Mouse (Mus musculus): Measurements from ENCODE around the gene Ccdc106. TPM values are rescaled to one million over a fixed set of nuclear protein-coding genes. Genes with fewer than 3 reads are reported as not detected.
"Not testable (repeated sequence)": the region's sequence is repeated elsewhere in the genome, so short reads cannot be mapped to it uniquely, and the experiment has no call there.

The Ccdc106 gene
- total RNA-seq (2021), result 10 to 100 TPM; 65.7 to 68.5 TPM
- long read RNA-seq, experiment 1, transcript Ccdc106-201 (5 exons, 1,534 nt), result major isoform, 21 of 66 reads
- long read RNA-seq, experiment 1, partial matches to known transcripts, result 3 of 66 reads
- long read RNA-seq, experiment 1, other reads (novel, unspliced or antisense), result 42 of 66 reads
- long read RNA-seq, experiment 2, transcript Ccdc106-201 (5 exons, 1,534 nt), result major isoform, 14 of 69 reads
- long read RNA-seq, experiment 2, partial matches to known transcripts, result 6 of 69 reads
- long read RNA-seq, experiment 2, other reads (novel, unspliced or antisense), result 48 of 69 reads

GRCm38 (mm10) chr7:5020000-5020681, at the start of gene Ccdc106, which contains the start of gene Zfp865:
TSS of gene Ccdc106 (plus strand) at chr7:5020553.
TSS of gene Zfp865 (plus strand) at chr7:5020376.
- peak; percentile 99 to 100 for DNase-seq (ENCODE audit: low spot score in 2 of 2)
- intact Hi-C loops (cut with DNase I), result loop anchor here (5.0 kb wide), 1 partner anchor 37 kb away; no protein-coding TSS in a partner anchor

- intact Hi-C loops (cut with DNase I), result no loop called here
Measured at GRCm38 (mm10) chr7:4971068-4971467, 49.3 kb upstream of the Ccdc106 start, which contains the start of gene Sbk3. TSS of gene Sbk3 (minus strand) at chr7:4971168.

GRCm38 (mm10) chr7:4971710-4972109, 48.6 kb upstream of the Ccdc106 start:
- DNase-seq (ENCODE audit: low spot score in 2 of 2), result no peak
- intact Hi-C loops (cut with DNase I), result no loop called here

More at GRCm38 (mm10) chr7:4971068-4971467, 49.3 kb upstream of the Ccdc106 start, which contains the start of gene Sbk3:
- DNase-seq (ENCODE audit: low spot score in 2 of 2), result no peak

GRCm38 (mm10) chr7:4972321-4973047, 47.9 kb upstream of the Ccdc106 start:
- DNase-seq (ENCODE audit: low spot score in 2 of 2), result no peak
- intact Hi-C loops (cut with DNase I), result no loop called here

- DNase-seq (ENCODE audit: low spot score in 2 of 2), result no peak
- intact Hi-C loops (cut with DNase I), result no loop called here
Measured at GRCm38 (mm10) chr7:4975455-4975854, 44.9 kb upstream of the Ccdc106 start.

- no peak for DNase-seq (ENCODE audit: low spot score in 2 of 2)
- intact Hi-C loops (cut with DNase I), result no loop called here
Measured at GRCm38 (mm10) chr7:4976832-4977231, 43.5 kb upstream of the Ccdc106 start.

- intact Hi-C loops (cut with DNase I), result no loop called here
- no peak for DNase-seq (ENCODE audit: low spot score in 2 of 2)
Measured at GRCm38 (mm10) chr7:4988250-4988649, 32.1 kb upstream of the Ccdc106 start.

- no peak for DNase-seq (ENCODE audit: low spot score in 2 of 2)
- intact Hi-C loops (cut with DNase I), result no loop called here
Measured at GRCm38 (mm10) chr7:4993347-4993998, 26.9 kb upstream of the Ccdc106 start.

GRCm38 (mm10) chr7:4993999-4994788, 26.2 kb upstream of the Ccdc106 start:
- intact Hi-C loops (cut with DNase I), result no loop called here
- no peak for DNase-seq (ENCODE audit: low spot score in 2 of 2)

DNA sequence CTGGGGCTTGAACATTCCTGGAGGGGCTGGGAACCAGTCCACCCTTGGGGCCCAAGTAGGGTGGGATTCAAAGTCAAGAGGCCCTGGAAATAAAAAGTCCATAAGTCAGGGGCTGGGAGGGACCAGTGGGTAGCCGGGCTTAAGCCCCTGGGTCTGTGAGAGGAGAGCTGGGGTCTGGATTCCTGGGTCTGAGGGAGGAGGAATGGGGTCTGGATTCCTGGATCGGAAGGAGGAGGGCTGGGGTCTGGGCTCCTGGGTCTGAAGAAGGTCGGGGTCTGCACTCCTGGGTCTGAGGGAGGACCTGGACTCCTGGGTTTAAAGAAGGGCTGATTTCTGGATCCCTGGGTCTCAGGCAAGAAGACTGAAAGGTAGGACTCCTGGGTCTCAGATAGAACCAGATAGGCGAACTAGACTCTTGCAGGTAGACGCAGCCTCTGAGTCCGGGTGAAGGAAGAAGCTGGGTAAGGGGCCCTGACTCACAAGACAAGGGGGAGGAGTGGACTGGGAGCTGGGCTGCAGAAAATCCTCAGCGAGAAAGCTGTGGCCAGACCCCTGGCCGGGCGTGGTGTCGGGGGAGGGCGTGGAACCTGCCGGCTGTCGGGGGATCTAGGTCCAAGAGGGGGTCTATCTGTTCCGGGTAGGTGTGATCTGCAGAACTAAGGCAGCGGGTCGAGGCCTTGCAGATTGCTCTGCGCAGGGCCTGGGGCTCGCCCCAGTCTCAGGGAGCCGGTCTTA, 24.9 kb upstream of the Ccdc106 start:
- intact Hi-C loops (cut with DNase I), result no loop called here

GRCm38 (mm10) chr7:4996003-4996895, 24.1 kb upstream of the Ccdc106 start, which contains the start of gene Zfp579:
TSS of gene Zfp579 (minus strand) at chr7:4996158.
- peak; percentile 91 to 96 for DNase-seq (ENCODE audit: low spot score in 2 of 2)
- intact Hi-C loops (cut with DNase I), result no loop called here

More for the DNA sequence above, 24.9 kb upstream of the Ccdc106 start:
- DNase-seq (ENCODE audit: low spot score in 2 of 2), result no peak

DNA sequence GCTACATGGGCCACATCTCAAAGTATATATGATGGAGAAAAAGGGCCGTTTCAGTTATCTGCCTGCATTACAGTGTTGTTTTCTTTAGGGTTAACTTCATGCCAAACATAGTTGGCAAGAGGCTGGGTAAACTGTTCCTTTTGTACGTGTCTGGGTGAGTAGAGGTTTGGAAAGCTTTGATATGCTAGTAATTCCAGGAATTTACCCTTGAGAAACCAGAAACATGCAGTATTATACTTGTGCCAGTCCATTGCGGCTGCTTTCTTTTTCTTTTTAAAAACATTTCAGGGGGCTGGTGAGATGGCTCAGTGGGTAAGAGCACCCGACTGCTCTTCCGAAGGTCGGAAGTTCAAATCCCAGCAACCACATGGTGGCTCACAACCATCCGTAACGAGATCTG, 23.4 kb upstream of the Ccdc106 start:
- no peak for DNase-seq (ENCODE audit: low spot score in 2 of 2)
- intact Hi-C loops (cut with DNase I), result no loop called here

GRCm38 (mm10) chr7:4999876-5000275, 20.5 kb upstream of the Ccdc106 start:
- no peak for DNase-seq (ENCODE audit: low spot score in 2 of 2)
- intact Hi-C loops (cut with DNase I), result no loop called here

DNA sequence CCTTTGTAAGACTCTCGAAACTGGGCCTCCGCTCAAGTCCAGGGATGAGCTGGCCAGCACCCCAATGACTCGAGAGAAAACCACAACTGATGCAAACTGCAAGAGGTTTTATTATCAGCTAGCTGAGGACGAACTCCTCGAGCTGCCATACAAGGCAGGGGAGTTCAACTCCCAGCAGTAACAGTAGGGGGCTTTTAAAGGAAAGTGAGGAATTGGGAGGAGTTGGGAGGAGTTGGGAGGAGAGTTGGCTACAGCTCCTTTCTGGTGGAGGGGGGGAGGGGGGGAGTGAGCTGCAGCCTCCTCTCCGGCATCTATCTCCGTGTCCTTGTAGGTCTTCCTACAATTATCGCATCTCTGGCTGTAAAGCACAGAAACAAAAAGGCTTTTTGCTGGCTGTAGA, 17.5 kb upstream of the Ccdc106 start:
- intact Hi-C loops (cut with DNase I); DNase-seq (ENCODE audit: low spot score in 2 of 2): not testable (repeated sequence)

DNA sequence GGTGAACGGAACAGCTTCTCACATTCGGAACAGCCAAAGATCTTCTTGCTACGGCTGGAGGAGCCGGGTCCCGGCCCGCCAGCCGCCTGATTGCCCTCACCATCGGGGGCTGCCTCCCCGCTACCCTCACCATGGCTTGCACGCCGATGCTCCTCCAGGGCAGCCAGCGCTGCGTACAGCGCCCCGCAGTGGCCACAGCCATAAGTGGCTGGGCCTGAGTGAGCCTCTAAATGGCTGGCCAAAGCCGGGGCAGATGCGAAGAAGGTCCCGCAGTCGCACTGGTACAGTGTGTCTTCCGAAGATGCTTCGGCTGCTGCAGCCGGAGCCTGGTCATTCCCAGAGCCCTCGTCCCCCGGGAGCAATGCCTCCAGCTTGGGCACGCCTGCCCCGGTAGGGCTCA, 12.1 kb upstream of the Ccdc106 start:
- DNase-seq (ENCODE audit: low spot score in 2 of 2), result no peak
- intact Hi-C loops (cut with DNase I), result no loop called here

DNA sequence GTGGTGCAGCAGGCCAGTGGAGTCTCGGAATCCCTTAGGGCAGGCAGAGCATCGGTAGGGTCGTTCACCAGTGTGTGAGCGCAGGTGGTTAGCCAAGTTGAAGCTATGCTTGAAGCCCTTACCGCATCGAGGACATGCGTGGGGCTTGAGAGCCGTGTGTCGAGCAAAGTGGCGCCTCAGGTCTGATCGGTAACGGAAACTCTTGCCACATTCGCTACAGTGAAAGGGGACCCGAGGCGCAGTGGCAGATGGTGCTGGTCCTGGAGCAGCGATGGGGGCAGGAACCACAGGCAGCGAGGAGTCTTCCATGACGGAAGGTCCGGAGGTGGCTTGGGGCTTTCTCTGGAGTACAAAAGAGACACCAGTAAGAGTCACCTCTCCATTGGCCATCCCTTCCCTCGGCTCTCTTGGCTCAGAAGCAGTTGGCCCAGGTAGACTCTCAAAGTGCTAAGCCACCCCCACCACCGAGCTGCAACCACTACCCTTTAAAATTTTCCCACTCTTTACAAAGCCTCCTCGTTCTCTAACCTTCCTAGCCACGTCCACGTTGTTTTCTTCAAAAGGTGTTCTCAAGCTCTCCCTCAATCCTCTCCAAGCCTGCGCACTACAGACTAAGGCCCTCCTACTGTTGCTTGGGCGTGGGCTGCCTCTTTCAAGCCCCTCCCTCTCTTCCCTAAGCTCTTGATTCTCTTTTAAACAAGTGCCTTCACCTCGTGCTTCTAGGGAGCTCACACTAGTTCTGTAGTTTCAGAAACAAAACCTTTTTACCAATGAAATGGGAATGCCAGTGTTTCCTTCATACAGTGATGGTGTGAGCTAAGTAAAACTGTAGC, 7.5 kb upstream of the Ccdc106 start:
- DNase-seq (ENCODE audit: low spot score in 2 of 2), result no peak

More for the DNA sequence above, 7.5 kb upstream of the Ccdc106 start:
- intact Hi-C loops (cut with DNase I), result no loop called here

Data from left cerebral cortex, postnatal 14 days (tissue).